In genomic region chr14:55221707-55222106, GRCm38 (mm10) we compare ENCODE assay signal across 29 mouse cellular contexts. TPM values are rescaled to one million over a fixed set of nuclear protein-coding genes. Genes with fewer than 3 reads are reported as not detected.
DNase-seq lines count a peak whose midpoint lies in the region; ATAC-seq lines count a peak whose summit lies in the region.
"Had no signal": no experiment of that assay in that cellular context is flagged by ENCODE, and none has a peak within 500 bp of the region (broad histone marks: within the 10 kb centered on the region; RNA-seq: fewer than 3 reads in every experiment).

TSS of gene Dhrs2 (plus strand) at chr14:55222007.

- WGBS in heart, embryonic 11.5 days (ENCODE audit: insufficient replicate concordance), result 72% methylated on average over 9 of the region's 9 CpGs
- 75% methylated on average over 9 of the region's 9 CpGs for WGBS in limb, embryonic 13.5 days
- 83% methylated on average over 9 of the region's 9 CpGs for WGBS in forebrain, embryonic 11.5 days

- H3K36me3 ChIP-seq in heart, embryonic 11.5 days (ENCODE audit: control insufficient read depth, insufficient read depth, low read length), result no peaks in the 10 kb centered on the region
- H3K36me3 ChIP-seq in limb, embryonic 13.5 days, result no peaks in the 10 kb centered on the region
- H3K36me3 ChIP-seq in forebrain, embryonic 11.5 days (ENCODE audit: control insufficient read depth, insufficient read depth, low read length), result no peaks in the 10 kb centered on the region
- H3K36me3 ChIP-seq: embryonic facial prominence, embryonic 12.5 days; G1E; heart, embryonic 12.5 days; heart, embryonic 15.5 days; hindbrain, embryonic 10.5 days; hindbrain, embryonic 13.5 days; intestine, embryonic 15.5 days had no signal

- H3K4me1 ChIP-seq in heart, embryonic 11.5 days (ENCODE audit: control insufficient read depth, insufficient read depth, low read length), result no peaks in the 10 kb centered on the region
- peaks cover 7% of the 10 kb centered on the region for H3K4me1 ChIP-seq in limb, embryonic 13.5 days
- H3K4me1 ChIP-seq in forebrain, embryonic 11.5 days (replicated peaks; ENCODE audit: control insufficient read depth, insufficient read depth, low read length), result no peaks in the 10 kb centered on the region
- H3K4me1 ChIP-seq: embryonic facial prominence, embryonic 12.5 days; heart, embryonic 12.5 days; heart, embryonic 15.5 days; hindbrain, embryonic 10.5 days; hindbrain, embryonic 13.5 days; intestine, embryonic 15.5 days had no signal

- no peak within 1 kb of the TSS for H3K4me3 ChIP-seq in heart, embryonic 11.5 days (ENCODE audit: low read depth, low read length)
- no peak within 1 kb of the TSS for H3K4me3 ChIP-seq in limb, embryonic 13.5 days
- no peak within 1 kb of the TSS for H3K4me3 ChIP-seq in forebrain, embryonic 11.5 days (ENCODE audit: low read depth, low read length)
- H3K4me3 ChIP-seq: embryonic facial prominence, embryonic 12.5 days; erythroblast, embryonic 14.5 days; forebrain, embryonic 13.5 days; heart, embryonic 12.5 days; heart, embryonic 15.5 days; hindbrain, embryonic 10.5 days; hindbrain, embryonic 13.5 days; intestine, embryonic 15.5 days had no signal

- no peaks in the 10 kb centered on the region for H3K9me3 ChIP-seq in heart, embryonic 11.5 days (replicated peaks; ENCODE audit: control insufficient read depth, low read length)
- no peaks in the 10 kb centered on the region for H3K9me3 ChIP-seq in limb, embryonic 13.5 days
- H3K9me3 ChIP-seq in forebrain, embryonic 11.5 days (ENCODE audit: control insufficient read depth, low read length), result no peaks in the 10 kb centered on the region
- H3K9me3 ChIP-seq: embryonic facial prominence, embryonic 12.5 days; forebrain, embryonic 13.5 days; G1E; heart, embryonic 12.5 days; heart, embryonic 15.5 days; hindbrain, embryonic 10.5 days; hindbrain, embryonic 13.5 days; intestine, embryonic 15.5 days had no signal

- H3K27me3 ChIP-seq in heart, embryonic 11.5 days (ENCODE audit: control insufficient read depth, insufficient read depth, low read length), result no peaks in the 10 kb centered on the region
- H3K27me3 ChIP-seq in limb, embryonic 13.5 days, result no peaks in the 10 kb centered on the region
- no peaks in the 10 kb centered on the region for H3K27me3 ChIP-seq in forebrain, embryonic 11.5 days (ENCODE audit: control insufficient read depth, insufficient read depth, low read length)
- H3K27me3 ChIP-seq: embryonic facial prominence, embryonic 12.5 days; forebrain, embryonic 13.5 days; heart, embryonic 15.5 days; hindbrain, embryonic 13.5 days; intestine, embryonic 15.5 days had no signal

- H3K4me2 ChIP-seq in heart, embryonic 11.5 days, result no peak within 1 kb of the TSS
- H3K4me2 ChIP-seq in limb, embryonic 13.5 days (replicated peaks), result no peak within 1 kb of the TSS
- H3K4me2 ChIP-seq in forebrain, embryonic 11.5 days (ENCODE audit: low read depth, low read length, severe bottlenecking), result no peak within 1 kb of the TSS
- H3K4me2 ChIP-seq: embryonic facial prominence, embryonic 12.5 days; forebrain, embryonic 13.5 days; heart, embryonic 12.5 days; heart, embryonic 15.5 days; hindbrain, embryonic 13.5 days; intestine, embryonic 15.5 days had no signal

- H3K9ac ChIP-seq in heart, embryonic 11.5 days (ENCODE audit: low read depth, low read length), result no peak within 1 kb of the TSS
- no peak within 1 kb of the TSS for H3K9ac ChIP-seq in limb, embryonic 13.5 days
- no peak within 1 kb of the TSS for H3K9ac ChIP-seq in forebrain, embryonic 11.5 days (ENCODE audit: low read length)
- H3K9ac ChIP-seq: embryonic facial prominence, embryonic 12.5 days; forebrain, embryonic 13.5 days; heart, embryonic 12.5 days; heart, embryonic 15.5 days; hindbrain, embryonic 13.5 days; intestine, embryonic 15.5 days had no signal

- ATAC-seq in heart, embryonic 11.5 days (replicated peaks; ENCODE audit: insufficient number of reproducible peaks, low FRiP score, low TSS enrichment), result no peak
- ATAC-seq in limb, embryonic 13.5 days (ENCODE audit: low FRiP score, low read depth), result no peak
- no peak for ATAC-seq in forebrain, embryonic 11.5 days (replicated peaks; ENCODE audit: low FRiP score)
- ATAC-seq: activated CD4-positive, CD25-positive, alpha-beta regulatory T cell, adult 4 months; forebrain, embryonic 13.5 days; forebrain, embryonic 16.5 days; hindbrain, embryonic 16.5 days; intestine, embryonic 15.5 days; Patski had no signal

- H3K27ac ChIP-seq in heart, embryonic 11.5 days (ENCODE audit: low read depth, low read length), result no peak within 1 kb of the TSS
- peak within 1 kb of the TSS; percentile 52 for H3K27ac ChIP-seq in limb, embryonic 13.5 days
- H3K27ac ChIP-seq in forebrain, embryonic 11.5 days (ENCODE audit: low read depth, low read length), result no peak within 1 kb of the TSS
- H3K27ac ChIP-seq: embryonic facial prominence, embryonic 12.5 days; forebrain, embryonic 13.5 days; heart, embryonic 15.5 days; hindbrain, embryonic 10.5 days; hindbrain, embryonic 13.5 days; intestine, embryonic 15.5 days had no signal

- DNase-seq in heart, adult 11 months, result peak; percentile 52
- peak; percentile 7 for DNase-seq in R1 (ENCODE audit: low read depth, low spot score)
- no peak for DNase-seq in forebrain, embryonic 11.5 days (ENCODE audit: low spot score)
- DNase-seq in spleen, adult 18-20 months, result no peak
- DNase-seq: adrenal gland, adult 8-10 months; adrenal gland, postnatal 25 days; B cell, adult 2 months; cerebellum, adult 18-20 months; cerebellum, adult 9-10 months; cerebellum, postnatal 14 days; gastrocnemius, postnatal 10 days; gastrocnemius, postnatal 36 days; heart, postnatal 10 days; heart, postnatal 36 days had no signal

RNA-seq across cellular contexts. Expression of gene Dhrs2, which starts in this region (rescaled TPM):
- not detected in 2 replicates for polyA plus RNA-seq in heart, embryonic 11.5 days (2014; fragmentation: Nextera tagmentation; extraction: Ambion mirVana)
- polyA plus RNA-seq in limb, embryonic 13.5 days (2015; fragmentation: Nextera tagmentation; extraction: Ambion mirVana), result 0.67 and 1.3 TPM in 2 replicates
- polyA plus RNA-seq in forebrain, embryonic 11.5 days (2014; fragmentation: Nextera tagmentation; extraction: Ambion mirVana), result not detected in 2 replicates
- polyA plus RNA-seq: activated CD4-positive, CD25-positive, alpha-beta regulatory T cell, adult 4 months; erythroblast, embryonic 14.5 days; forebrain, embryonic 13.5 days; forebrain, embryonic 16.5 days; G1E; heart, embryonic 12.5 days; heart, embryonic 15.5 days; hindbrain, embryonic 10.5 days; Patski had no signal

Comparison
In these comparisons a context has a peak if more than half of its experiments do, and no peak if none do; other contexts are left out.
1. DNase-seq: peak in heart, adult 11 months (single experiment) and R1 (single experiment); none in forebrain, embryonic 11.5 days (single experiment) and spleen, adult 18-20 months (0 of 2).